Mouse (Mus musculus) ES-Bruce4 (cell line): Measurements from ENCODE around the gene Hist1h3d. TPM values are rescaled to one million over a fixed set of nuclear protein-coding genes. Genes with fewer than 3 reads are reported as not detected.
"Not testable (repeated sequence)": the region's sequence is repeated elsewhere in the genome, so short reads cannot be mapped to it uniquely, and the experiment has no call there.

Experiments used
- H3K27ac ChIP-seq: 2 replicates; pipeline ENCODE4 v1.5.1; 2012; ENCODE audit warnings: low read length, inconsistent platforms; ENCODE audit not compliant: insufficient read depth
- H3K27me3 ChIP-seq: 2 replicates; pipeline ENCODE4 v1.6.1; 2012; ENCODE audit warnings: mild to moderate bottlenecking, low read length, inconsistent platforms; ENCODE audit not compliant: control insufficient read depth, poor library complexity, insufficient read depth, severe bottlenecking
- H3K36me3 ChIP-seq: 2 replicates; pipeline ENCODE4 v1.6.1; 2012; ENCODE audit warnings: inconsistent platforms, mild to moderate bottlenecking, low read length, moderate library complexity; ENCODE audit not compliant: control insufficient read depth, poor library complexity, insufficient read depth, severe bottlenecking
- H3K4me1 ChIP-seq: one replicate; pipeline ENCODE4 v1.8.1; 2011; ENCODE audit warnings: low read length; ENCODE audit not compliant: control insufficient read depth, insufficient read depth
- H3K4me3 ChIP-seq: 2 replicates; pipeline ENCODE4 v1.5.1; 2011; ENCODE audit warnings: low read depth, mild to moderate bottlenecking, low read length
- H3K9ac ChIP-seq: 2 replicates; pipeline ENCODE4 v1.6.1; 2012; ENCODE audit warnings: low read depth, mild to moderate bottlenecking, inconsistent platforms; ENCODE audit not compliant: poor library complexity, severe bottlenecking
- H3K9me3 ChIP-seq: replicated peaks from 2 replicates; pipeline ENCODE4 v1.6.1; 2012; ENCODE audit warnings: mild to moderate bottlenecking, low read length, inconsistent platforms; ENCODE audit not compliant: control insufficient read depth, poor library complexity, insufficient read depth, severe bottlenecking
- CTCF ChIP-seq: IDR thresholded peaks from one replicate; pipeline ENCODE4 v1.8.1; 2011; ENCODE audit warnings: low read depth, low read length
- EP300 ChIP-seq: IDR thresholded peaks from 2 replicates; pipeline ENCODE4 v1.6.1; 2011; ENCODE audit warnings: low read depth, low read length; ENCODE audit not compliant: insufficient read depth
- POLR2A ChIP-seq: IDR thresholded peaks from one replicate; pipeline ENCODE4 v1.8.1; 2011; ENCODE audit warnings: low read length; ENCODE audit not compliant: insufficient read depth
- polyA plus RNA-seq: library from polyadenylated mRNA; stranded (reverse); fragments of >200 nt; gene quantifications from 2 replicates; pipeline ENCODE4 v1.2.4, GENCODE M21; 2011; ENCODE audit warnings: low read depth; ENCODE audit not compliant: missing spikeins, insufficient read depth, insufficient read length

Gene Hist1h3d
- polyA plus RNA-seq, 1 experiment, result 3.2 TPM

GRCm38 (mm10) chr13:23530181-23530900, 45.2 kb upstream of the Hist1h3d start:
- Histone ChIP-seq H3K36me3 (no peaks in the 10 kb centered on the region), H3K27me3 (no peaks in the 10 kb centered on the region), H3K9ac (peak overlapping the region; percentile 81), H3K4me3 (peak overlapping the region; percentile 62), H3K27ac (peak overlapping the region; percentile 94), H3K9me3 (no peaks in the 10 kb centered on the region), H3K4me1 (no peaks in the 10 kb centered on the region)
- TF ChIP-seq CTCF, result no peak
- TF ChIP-seq POLR2A, result no peak
- TF ChIP-seq EP300, result no peak

- TF ChIP-seq CTCF, result no peak
- peak; percentile 100 for TF ChIP-seq POLR2A
- peak; percentile 83 for TF ChIP-seq EP300
- peak within 1 kb of the TSS; percentile 84 for H3K9ac ChIP-seq
- peak within 1 kb of the TSS; percentile 94 for H3K27ac ChIP-seq
- H3K9me3 ChIP-seq, result no peaks in the 10 kb centered on the region
- H3K36me3 ChIP-seq, result no peaks in the 10 kb centered on the region
- peak within 1 kb of the TSS; percentile 62 for H3K4me3 ChIP-seq
- no peaks in the 10 kb centered on the region for H3K27me3 ChIP-seq
- no peaks in the 10 kb centered on the region for H3K4me1 ChIP-seq
Measured at GRCm38 (mm10) chr13:23530901-23531875, 44.4 kb upstream of the Hist1h3d start, which contains the start of gene Hist1h4h. Gene Hist1h4h (plus strand): TSS chr13:23531050.

- H3K36me3 ChIP-seq, result no peaks in the 10 kb centered on the region
- no peaks in the 10 kb centered on the region for H3K4me1 ChIP-seq
- peak overlapping the region; percentile 75 for H3K27ac ChIP-seq
- H3K9ac ChIP-seq, result peak overlapping the region; percentile 84
- H3K27me3 ChIP-seq, result no peaks in the 10 kb centered on the region
- no peak for TF ChIP-seq CTCF
- no peak for TF ChIP-seq EP300
- no peak for TF ChIP-seq POLR2A
- no peaks in the 10 kb centered on the region for H3K9me3 ChIP-seq
- peak overlapping the region; percentile 48 for H3K4me3 ChIP-seq
Measured at GRCm38 (mm10) chr13:23532262-23533075, 43.1 kb upstream of the Hist1h3d start.

GRCm38 (mm10) chr13:23533560-23534367, 41.8 kb upstream of the Hist1h3d start, which contains the start of gene Hist1h2af:
Gene Hist1h2af (plus strand): TSS chr13:23533906.
- H3K9me3 ChIP-seq, H3K27me3 ChIP-seq, H3K36me3 ChIP-seq, H3K4me1 ChIP-seq: not testable (repeated sequence)
- H3K27ac ChIP-seq, result peak within 1 kb of the TSS; percentile 99
- peak within 1 kb of the TSS; percentile 99 for H3K9ac ChIP-seq
- H3K4me3 ChIP-seq, result peak within 1 kb of the TSS; percentile 75

GRCm38 (mm10) chr13:23534368-23535131, 41.0 kb upstream of the Hist1h3d start:
- Histone ChIP-seq H3K9ac (peak overlapping the region; percentile 99), H3K9me3 (no peaks in the 10 kb centered on the region)
- TF ChIP-seq POLR2A (peak; percentile 11), CTCF (no peak)

More at GRCm38 (mm10) chr13:23534368-23535131, 41.0 kb upstream of the Hist1h3d start:
- no peaks in the 10 kb centered on the region for H3K27me3 ChIP-seq
- H3K4me3 ChIP-seq, result peak overlapping the region; percentile 75
- H3K27ac ChIP-seq, result peak overlapping the region; percentile 99
- H3K4me1 ChIP-seq, result peaks cover 1% of the 10 kb centered on the region
- H3K36me3 ChIP-seq, result no peaks in the 10 kb centered on the region
